Mouse (Mus musculus) fat pad, adult 2 months (tissue): ENCODE measurements at regions not wholly inside any gene's neighbourhood (a gene's known extent, or its start where the extent isn't known, plus 50 kb on each side); places are given as distances from the start of the nearest gene placed in this dataset.

ENCODE experiments used
- DNase-seq: peaks from one replicate; pipeline ENCODE4 v3.0.0-alpha.2; 2011; ENCODE audit warnings: low read depth, low spot score; ENCODE audit errors: extremely low read depth

DNA sequence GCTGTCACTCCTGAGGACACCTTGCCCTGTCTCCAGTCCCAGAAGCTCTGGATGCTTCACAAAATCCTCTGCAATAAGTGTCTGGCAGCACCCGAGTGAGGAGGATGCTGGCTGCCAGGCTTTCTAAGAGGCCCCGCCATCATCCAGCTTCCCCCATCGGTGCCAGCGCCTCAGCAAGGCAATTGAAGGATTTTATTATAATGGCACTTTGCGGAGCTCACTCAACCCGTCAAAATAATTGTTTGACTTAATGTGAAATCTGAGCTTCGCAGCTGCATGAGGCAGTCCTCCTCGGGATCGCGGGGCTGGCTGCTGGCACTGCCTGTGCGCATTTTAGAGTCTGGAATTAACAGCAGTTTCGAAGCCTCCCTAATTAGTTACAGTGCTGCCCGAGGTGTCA, 453.8 kb upstream of the Kdm8 start:
- no peak for DNase-seq

- DNase-seq: no peak
These were observed 447.9 kb upstream of the Kdm8 start for GRCm38 (mm10) chr7:124996538-124996937.

DNA sequence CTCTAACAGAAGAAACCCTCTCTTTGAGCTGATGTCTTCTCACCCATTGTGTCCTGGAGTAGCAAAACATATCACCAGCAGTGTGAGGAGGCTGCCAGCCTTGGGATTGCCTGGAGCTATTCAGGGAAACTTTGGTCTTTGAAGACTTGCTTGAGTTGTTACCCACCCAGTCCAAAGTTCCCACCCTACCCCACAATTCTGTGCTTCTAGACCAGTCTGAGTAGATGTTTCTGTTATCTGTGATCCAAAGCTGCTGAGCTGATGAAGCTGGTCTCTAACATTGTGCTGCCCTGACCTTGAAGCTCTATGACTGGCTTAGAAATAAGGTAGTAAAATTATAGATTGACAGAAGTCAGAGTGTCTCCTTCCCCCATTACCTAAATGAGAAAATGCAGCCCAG, 443.8 kb upstream of the Kdm8 start:
- DNase-seq: no peak

DNA sequence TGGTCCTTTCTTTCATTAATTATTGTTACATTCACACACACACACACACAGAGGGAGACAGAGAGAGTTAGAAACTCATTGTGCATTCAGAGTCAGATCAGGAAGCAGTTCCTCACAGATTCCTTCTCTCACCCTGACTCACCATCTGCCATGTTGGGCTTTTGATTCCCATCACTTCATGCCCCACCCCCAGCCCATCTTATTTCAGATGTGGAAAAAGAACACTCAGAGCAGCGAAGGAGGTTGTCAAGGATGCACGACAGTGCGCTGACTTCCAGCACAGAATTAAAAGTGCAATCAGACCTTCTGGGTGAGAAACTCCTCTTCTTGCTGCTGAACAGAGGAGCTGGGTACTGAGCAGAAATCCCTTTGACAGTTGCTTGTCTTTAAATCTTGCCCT, 438.8 kb upstream of the Kdm8 start:
- no peak for DNase-seq

- no peak for DNase-seq
These were observed 425.2 kb upstream of the Kdm8 start for GRCm38 (mm10) chr7:125019259-125019658.

DNA sequence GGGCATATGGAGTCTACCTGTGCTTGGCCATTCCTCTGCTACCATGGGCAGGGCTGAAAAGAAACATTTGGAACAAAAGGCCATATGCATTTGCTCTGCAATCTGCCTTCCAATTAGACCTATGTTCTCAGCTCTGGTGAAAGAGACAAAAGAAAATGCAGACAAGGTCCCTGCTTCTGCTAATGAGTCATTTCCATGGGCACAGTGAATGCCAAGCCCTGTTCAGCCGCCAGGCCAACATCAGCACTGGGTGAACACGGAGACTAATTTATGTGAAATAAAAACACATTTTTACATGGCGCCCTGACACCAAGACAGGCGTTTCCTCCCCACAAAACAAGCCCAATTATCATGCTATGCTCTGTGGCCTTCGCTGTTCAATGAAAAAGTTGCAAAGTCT, 419.5 kb upstream of the Kdm8 start:
- DNase-seq: no peak

GRCm38 (mm10) chr7:125033778-125034177, 410.7 kb upstream of the Kdm8 start:
- no peak for DNase-seq

DNA sequence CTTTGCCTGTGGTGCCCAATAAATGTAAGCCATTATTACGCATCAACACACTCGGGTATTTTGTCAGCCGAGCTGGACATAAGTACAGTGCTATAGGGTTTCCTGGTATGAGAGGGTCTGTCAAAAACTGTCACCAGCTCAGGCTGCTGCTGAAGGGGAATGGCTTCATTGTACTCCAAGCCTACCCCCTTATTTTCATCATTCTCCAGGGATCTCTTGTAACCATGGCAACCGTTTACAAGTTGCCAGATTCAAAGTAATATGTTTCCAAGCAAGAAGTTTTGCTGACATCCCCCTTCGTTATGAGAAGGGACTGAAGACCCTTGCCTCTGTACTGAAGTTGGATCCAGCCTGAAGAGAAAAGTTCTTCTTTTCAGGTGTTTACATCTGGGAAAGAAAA, 410.3 kb upstream of the Kdm8 start:
- DNase-seq: no peak

DNA sequence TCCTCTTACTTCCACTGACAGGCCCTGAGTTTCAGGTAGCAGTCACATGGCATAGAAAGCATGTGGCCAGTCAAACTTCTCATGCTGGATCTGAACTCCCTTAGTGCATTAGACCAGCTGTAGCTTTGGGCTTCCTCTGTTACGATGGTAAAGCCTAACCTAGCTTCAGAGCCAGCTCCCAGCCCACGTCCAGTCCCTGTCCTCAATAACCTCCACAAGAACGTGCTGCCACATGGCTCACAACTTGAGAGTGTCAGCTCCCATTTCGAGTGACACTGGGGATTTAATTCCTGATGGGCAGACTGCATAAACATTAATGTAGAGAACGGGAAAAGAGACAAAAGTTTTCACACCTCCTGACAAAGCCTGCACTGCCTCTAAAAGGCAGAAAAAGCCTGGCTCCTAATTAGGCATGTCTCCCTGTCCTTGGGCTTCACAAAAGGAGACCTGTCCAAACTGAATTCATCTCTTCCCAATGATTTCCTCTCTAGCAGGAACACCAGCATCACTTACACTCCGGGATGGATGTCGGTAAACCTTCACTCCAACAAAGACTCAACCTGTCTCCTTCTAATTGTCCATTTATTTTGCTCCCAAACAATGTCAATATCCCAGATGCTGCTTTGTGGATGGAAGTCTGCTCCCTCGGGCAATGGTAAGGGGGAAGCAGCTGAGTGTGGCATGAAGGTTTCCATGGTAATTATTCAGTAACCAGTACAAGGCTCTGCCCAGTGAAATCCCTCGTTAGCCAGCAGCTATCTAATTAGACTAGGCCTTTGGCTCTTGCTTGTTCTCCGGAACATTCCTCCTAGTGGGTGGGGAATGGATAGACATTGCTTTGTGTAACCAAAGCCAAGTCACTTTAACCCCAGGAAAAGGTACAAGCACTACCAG, 408.1 kb upstream of the Kdm8 start:
- DNase-seq: no peak

- no peak for DNase-seq
These were observed 405.6 kb upstream of the Kdm8 start for GRCm38 (mm10) chr7:125038840-125039239.

DNA sequence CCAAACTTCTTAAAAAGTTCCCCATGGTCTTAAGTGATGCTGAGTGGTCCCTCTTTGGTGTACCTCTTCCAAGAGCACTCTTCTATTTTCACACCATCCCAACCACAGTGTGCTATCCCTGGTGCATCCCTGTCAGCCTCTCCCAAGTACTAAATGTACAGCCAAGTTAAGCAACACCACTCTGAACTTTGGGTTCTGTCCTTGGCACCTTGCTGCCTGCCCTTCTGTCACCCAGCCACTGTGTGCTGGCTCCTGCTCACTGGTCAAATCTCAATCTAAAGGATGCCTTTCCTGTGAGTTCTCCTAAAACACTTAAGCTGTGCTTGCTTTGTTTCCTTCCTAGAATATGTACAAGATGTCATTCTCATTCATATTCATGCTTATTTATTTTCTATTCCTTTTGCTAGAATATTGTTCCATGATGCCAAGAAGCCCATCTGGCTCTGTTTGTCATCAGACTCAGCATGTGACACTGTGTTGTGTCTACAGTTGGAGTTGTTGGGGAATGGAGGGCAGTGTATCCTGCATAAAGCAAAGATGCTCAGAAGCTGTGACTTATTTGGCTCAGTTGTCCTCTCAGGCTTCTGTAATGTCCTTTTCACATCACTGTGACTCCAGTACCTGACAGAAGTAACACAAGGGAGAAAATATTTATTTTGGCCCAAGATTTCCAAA, 388.4 kb upstream of the Kdm8 start:
- DNase-seq: no peak

GRCm38 (mm10) chr7:125102464-125102863, 342.0 kb upstream of the Kdm8 start:
- peak; percentile 13 for DNase-seq

DNA sequence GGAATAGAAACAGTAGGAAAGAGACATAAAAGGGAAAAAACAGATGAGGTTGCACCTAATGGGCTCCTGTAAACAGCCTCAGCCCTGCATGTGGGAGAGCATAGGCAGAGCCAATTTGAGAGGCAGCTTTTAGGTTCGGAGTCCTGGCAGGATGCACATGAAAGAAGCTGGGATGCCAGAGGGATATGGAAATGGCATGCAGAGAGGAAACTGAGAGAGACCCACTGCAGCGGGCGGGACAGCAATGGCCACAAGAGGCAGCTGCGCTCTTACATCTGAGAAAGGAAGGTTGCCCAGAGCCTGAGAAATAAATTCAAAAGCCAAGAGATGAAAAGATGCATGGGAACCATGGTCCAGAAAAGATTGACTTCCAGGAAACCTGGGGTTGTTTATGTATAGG, 340.5 kb upstream of the Kdm8 start:
- no peak for DNase-seq

DNA sequence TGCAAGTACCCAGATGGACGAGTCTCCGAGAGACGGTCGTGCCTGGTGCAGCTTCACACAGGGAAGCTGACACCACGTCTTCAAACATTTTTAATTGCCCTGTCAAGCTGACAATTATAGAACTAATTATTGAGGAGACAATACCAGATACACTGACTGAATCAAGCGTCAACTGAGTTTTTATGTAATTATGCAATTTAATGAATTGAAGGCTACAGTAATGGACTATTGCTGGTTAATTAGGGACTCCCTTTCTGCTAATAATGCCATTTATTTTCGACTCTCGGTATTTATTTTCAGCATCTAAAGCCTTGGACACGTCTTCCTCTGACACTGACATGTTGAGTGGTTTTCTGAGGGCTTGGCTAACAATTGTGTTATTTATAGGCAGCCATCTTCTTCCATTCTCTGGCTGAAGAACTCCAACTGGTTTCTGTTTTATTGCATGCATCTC, 331.6 kb upstream of the Kdm8 start:
- DNase-seq: no peak

DNA sequence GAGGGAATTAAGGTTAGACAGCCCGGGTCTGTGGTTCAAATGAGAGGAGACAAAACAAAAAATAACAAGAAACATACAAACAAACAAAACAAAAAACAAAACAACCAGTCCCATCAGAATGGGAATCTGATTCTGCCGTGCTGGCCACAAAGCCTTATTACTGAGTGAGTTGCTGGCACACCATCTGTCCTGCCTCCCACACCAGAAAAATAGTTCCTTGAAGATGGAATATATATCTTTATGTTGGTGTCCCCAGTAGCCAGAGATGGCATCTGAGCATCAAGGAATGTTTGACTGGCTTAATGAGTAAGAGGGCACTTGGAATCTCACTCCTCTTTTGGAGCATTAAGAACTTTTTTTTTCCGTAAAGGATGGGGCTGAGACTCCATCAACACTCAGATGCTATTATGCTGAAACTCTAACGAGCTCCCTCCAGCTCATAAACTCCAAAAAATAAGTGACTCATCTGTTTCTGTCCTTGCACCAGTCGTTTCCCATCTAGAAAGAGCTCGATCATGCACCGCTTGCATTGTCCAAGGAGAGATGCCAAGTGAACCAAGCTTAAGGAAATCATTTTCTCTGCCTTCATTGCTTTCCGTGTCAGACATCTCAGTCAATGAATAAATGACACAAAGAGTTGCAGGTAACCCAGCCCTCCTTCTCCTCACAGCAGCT, 329.0 kb upstream of the Kdm8 start:
- DNase-seq: no peak

GRCm38 (mm10) chr7:125117173-125117572, 327.3 kb upstream of the Kdm8 start:
- DNase-seq: no peak

- no peak for DNase-seq
These were observed 315.3 kb upstream of the Kdm8 start for GRCm38 (mm10) chr7:125129187-125129586.

- no peak for DNase-seq
These were observed 312.5 kb upstream of the Kdm8 start for GRCm38 (mm10) chr7:125131968-125132367.

DNA sequence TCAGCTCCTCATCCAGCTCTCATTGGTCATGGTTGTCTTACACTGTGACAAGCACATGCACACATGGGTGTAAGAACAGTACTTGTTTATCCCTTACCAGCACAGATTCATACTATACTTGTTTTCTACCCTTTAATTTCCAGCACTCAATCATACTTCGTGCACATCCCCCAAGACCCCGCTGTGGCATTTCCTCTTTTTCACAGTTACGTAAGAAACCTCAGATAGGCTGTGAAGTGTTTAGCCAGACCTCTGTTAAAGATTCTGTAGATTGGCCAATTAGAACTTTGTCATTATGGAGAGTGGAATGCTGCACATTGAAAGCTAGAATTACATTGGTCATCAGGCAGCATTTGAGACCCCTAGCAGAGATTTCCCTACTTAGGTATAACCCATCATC, 305.9 kb upstream of the Kdm8 start:
- DNase-seq: no peak

DNA sequence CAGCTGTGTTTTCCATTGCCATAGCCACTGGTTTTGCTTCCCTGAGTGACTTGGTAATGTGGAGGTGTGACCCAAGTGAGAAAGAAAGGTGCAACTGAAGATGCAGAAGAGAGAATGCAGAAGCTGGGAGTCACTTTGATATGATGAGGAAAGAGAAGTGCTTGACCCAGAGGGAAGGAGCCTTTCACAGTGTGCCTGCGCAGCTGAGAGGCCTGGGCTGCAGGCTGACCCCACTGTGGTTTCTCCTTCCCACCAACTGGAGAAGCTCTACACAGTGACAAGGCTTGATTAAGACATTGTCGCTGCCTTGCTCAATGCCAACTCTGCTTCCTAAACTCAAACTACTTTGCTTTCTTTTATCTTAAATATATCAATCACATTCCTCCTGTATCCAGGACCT, 305.3 kb upstream of the Kdm8 start:
- no peak for DNase-seq

DNA sequence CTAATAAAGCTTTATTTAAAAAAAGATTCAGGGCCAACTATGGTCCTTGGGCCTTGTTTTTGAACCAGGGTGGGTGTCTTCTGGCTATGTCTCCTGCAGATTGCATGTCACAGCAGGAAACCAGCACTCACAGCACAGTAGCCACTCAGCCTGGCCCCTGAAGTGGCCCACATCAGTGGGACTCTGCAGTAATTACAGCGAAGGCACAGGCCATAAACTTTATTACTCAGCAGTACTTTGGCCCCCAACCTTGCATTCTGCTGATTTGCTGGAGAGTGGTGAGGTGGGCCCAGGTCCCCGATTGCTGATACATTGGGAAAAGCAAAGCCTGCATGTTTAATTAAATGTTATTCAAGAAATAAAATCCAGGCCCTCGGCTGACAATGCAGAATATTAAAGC, 303.6 kb upstream of the Kdm8 start:
- DNase-seq: no peak

DNA sequence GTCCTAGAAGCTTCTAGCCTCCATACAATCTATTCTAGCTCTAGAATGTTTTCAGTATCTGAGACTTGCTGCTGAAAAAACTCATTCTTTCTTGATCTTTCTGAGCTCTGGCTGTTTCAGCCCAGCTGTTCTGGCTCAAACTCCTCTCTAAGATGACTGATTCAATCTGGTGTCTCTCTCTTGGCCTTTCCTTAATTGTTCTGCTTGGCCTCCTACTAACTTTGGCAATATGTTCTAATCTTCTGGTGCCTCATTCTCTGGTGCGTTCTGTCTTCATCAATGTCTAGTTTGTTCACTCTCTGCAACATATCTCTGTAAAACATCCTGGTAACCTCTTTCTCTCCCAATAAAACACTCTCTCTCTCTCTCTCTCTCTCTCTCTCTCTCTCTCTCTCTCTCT, 302.6 kb upstream of the Kdm8 start:
- DNase-seq: no peak
